Mouse (Mus musculus) c-Kit-negative CD71-positive TER-119-positive erythroid progenitor cells, embryonic 14.5 days (primary cell): ENCODE data around the gene Osbpl8.

Experiments used
- DNase-seq: peaks from one replicate; pipeline ENCODE4 v3.0.0-alpha.2; 2013; ENCODE audit warnings: low read depth, low spot score

The Osbpl8 gene

DNA sequence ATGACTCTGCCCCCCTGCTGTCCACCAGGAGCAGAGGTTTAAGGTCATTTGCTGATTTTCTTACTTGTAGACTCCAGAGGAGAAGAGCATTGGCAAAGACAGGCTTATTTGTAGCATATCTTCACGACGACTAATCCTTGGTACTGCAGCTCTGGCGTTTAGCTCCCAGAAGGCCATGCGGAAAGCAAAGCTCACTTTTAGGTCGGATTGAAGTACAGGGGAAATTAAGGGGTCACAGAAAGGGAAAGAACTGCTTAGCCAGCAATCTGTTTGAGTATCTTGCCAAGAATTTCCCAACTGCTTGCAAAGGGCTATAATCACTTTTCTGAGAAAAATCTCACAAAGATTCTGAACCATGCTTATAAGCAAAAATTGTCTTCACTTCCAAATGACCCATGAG, 14.8 kb upstream of the Osbpl8 start:
- no peak for DNase-seq

- no peak for DNase-seq
These were observed 9.5 kb upstream of the Osbpl8 start for GRCm38 (mm10) chr10:111155065-111155464.

DNA sequence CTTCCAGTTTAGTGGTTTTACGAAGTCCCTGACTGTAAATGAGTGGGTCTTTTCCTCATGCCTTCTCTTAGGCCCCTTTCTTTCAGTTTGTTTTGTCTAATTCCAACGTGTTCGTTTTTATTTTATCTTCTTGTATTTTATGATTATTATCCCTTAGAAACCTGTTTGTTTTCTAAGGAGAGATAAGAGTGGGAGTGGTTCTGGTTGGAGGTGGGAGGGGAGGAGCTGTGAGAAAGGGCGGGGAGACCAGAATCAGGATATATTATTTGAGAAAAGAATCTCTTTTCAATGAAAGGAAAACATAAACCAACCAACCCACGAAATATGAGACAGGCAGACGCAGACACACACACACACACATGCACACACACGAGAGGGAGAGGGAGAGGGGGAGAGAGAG, 9.0 kb upstream of the Osbpl8 start:
- no peak for DNase-seq

GRCm38 (mm10) chr10:111156394-111157190, 8.0 kb upstream of the Osbpl8 start:
- no peak for DNase-seq

DNA sequence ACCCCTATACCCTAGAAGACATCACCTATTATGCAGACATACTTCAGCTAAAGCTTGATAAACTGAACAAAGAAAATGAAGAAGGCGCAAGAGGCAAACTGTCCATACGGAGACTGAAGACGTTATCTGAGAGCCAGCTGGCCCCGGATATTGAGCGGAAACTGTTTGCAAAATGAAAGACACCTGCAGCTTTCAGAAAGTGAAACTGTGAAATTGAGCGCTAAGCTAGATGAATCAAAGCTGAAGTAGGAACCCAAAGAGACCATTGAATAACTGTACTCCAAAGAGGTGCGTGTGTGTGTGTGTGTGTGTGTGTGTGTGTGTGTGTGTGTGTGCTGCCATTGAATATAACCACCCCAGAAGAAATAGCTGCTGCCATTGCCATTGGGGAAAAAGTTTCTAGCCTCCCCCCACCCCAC, 7.3 kb upstream of the Osbpl8 start:
- DNase-seq, result no peak

- no peak for DNase-seq
These were observed 4.6 kb upstream of the Osbpl8 start for GRCm38 (mm10) chr10:111159789-111160522.

DNA sequence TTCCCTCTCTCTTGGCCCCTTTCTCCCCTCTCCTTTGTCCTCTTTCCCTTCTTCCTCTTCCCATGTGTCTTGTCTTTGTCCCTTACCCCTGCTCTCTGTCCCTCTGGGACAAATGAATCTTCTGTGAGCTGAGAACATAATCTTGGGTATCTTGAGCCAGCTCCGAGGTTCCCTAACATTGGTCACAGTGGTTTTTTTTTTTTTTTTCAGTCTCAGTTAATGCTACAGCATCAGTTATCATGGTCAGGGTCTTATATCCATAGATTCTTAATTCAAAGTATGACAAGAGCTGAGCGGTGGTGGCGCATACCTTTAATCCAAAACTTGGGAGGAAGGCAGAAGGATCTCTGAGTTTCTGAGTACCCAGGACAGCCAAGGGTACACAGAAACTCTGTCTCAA, 4.0 kb upstream of the Osbpl8 start:
- DNase-seq, result no peak

DNA sequence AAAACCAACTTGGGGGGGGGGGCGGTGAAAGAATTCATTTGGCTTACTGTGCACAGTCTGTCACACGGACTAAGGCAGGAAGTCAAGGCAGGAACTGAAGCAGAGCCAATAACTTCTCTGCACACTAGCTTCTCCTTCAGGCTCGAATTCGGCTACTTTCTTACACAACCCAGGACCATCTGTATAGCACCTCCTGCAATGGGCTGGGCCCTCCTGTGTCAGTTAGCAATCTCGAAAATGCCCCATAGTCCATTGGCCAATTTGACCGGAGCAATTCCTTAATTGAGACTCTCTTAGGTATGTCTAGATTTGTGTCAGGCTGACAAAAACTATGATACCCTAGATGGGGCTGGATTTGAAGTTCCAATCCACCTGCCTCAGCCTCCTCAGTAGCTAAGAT, 3.2 kb upstream of the Osbpl8 start:
- no peak for DNase-seq

GRCm38 (mm10) chr10:111163025-111163424, 1.5 kb upstream of the Osbpl8 start:
- DNase-seq, result no peak

- DNase-seq, result no peak
These were observed 831 bp upstream of the Osbpl8 start for GRCm38 (mm10) chr10:111163601-111164240.

DNA sequence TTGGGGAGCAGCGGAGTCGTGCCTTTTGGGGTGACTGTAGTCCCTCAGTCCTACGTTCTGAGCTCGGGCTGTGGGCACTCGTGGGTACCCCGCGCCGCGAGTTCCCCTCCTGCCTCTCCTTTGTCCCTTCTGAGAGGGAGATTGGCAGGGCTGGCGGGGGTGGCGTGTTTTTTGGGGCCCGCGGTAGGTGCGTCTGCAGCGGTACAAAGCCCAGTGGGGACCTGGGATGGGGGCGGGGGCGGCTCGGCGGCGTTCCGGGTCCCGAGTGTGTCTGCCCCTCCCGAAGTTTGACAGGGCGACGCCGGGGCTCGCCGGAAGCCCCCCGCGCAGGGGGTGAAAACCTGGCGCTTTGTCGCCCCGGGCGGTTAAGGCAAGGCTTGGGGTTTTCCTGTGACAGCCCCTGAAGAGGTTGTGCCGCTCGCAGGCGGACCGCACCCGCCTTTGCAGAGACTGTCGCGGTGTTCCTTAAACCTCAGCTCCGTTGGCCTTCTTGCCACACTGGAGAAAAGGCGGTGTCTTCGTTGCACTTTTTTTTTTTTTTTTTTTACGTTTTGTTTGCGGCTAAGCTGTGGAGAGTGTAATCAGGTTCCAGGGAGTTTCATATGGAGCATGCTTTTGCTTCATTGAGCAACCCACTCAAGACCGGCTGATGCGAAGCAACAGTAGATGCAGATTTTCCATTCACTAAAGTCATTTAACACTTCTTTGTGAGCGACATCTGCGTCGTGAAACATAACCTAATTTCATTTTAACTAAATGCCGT, 848 bp downstream of the Osbpl8 start:
- peak; percentile 48 for DNase-seq

DNA sequence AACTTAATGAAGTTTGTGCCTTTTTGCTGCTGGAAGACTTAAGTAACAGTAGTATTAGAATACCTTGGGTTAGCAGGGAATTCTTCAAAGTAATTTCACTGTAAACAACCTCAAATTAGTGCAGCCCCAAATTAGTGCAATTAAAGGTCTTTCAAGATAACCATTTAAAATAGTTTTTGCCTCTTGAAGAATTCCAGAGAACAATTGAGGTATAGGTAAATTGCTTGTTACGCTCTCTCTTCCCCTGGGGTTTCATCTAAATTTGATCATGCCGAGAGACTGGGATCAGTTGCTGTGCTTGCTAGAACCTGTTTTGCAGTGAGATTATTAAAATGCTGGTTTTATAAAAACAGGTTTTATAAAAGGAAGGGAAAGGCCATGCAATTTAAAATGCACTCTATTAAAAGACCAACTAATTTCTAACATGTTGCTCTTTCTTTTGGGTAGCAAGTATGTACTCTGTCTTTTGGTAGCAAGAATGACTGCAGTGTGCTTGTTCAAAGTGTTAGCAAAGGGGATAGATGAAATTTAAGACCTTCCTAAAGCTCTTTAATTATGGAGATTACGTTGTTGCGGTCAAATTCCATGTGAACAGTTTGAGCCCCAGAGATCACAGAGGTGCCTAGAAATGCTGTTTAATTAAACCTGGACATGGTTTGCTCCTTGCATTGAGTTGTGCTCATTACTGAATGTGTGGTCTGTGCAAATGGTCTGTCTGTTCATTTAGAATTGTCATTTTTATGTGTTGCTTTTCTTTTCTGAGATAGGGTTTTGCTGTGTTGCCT, 1.7 kb downstream of the Osbpl8 start:
- no peak for DNase-seq

DNA sequence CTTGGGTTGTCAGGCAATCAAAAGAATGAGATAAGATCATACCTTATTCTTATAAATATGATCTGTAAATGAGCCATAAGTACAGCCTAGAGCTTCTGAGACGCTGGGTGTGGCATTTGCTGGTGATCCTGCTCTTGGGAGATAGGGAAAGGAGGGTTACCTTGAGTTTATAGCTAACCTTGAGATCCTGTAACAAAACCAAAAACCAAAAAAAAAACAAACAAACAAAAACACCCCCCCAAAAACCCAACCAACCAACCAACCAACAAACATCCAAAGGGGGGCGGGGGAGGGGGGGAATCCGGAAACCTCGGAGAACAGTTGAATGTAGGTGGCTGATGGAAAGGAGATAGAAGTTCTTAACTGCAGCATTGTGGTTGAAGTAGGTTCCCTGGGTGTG, 2.9 kb downstream of the Osbpl8 start:
- peak; percentile 47 for DNase-seq

DNA sequence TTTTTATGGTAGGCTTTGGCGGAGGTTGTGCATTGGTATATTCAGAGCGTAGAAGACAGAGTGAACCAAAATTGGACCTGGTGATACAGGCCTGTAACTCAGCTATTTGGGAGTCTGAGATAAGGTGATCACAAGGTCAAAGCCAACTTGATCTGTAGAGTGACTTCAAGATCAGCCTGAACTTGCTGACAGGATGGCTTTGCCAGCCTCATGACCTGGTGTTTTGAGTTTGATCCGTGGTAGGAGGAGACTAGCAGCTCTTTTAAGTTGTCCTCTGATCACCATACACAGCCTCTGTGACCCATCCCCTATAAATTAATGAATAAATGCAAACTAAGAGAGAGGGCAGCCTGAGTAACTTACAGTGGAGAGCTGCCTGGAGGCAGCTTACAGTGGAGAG, 3.8 kb downstream of the Osbpl8 start:
- DNase-seq, result peak; percentile 51

GRCm38 (mm10) chr10:111171246-111171934, 6.8 kb downstream of the Osbpl8 start:
- DNase-seq, result no peak

GRCm38 (mm10) chr10:111173589-111174247, 9.2 kb downstream of the Osbpl8 start:
- no peak for DNase-seq

- no peak for DNase-seq
These were observed 12.8 kb downstream of the Osbpl8 start for GRCm38 (mm10) chr10:111177336-111177735.

GRCm38 (mm10) chr10:111178024-111178423, 13.5 kb downstream of the Osbpl8 start:
- DNase-seq, result no peak

- no peak for DNase-seq
These were observed 16.1 kb downstream of the Osbpl8 start for GRCm38 (mm10) chr10:111180633-111181032.
